Mouse (Mus musculus): ENCODE data around the gene Tmbim1. TPM values are rescaled to one million over a fixed set of nuclear protein-coding genes. Genes with fewer than 3 reads are reported as not detected.
A peak's percentile ranks its signal among the peaks of the same experiment; 100 is the strongest.
"Not testable (repeated sequence)": the region's sequence is repeated elsewhere in the genome, so short reads cannot be mapped to it uniquely, and the experiment has no call there.

Tmbim1 gene
- polyA plus RNA-seq, 1 experiment from 2014 or later = 3.7 TPM

GRCm38 (mm10) chr1:74294090-74294643, 11.3 kb downstream of the Tmbim1 start:
- Histone ChIP-seq H3K27me3 (replicated peaks; ENCODE audit: control insufficient read depth, insufficient read depth, low read length) (no peaks in the 10 kb centered on the region), H3K9ac (ENCODE audit: low read length) (no peak overlapping the region), H3K4me2 (ENCODE audit: low read length) (no peak overlapping the region), H3K27ac (ENCODE audit: low read depth, low read length) (no peak overlapping the region), H3K4me3 (ENCODE audit: low read depth, low read length) (no peak overlapping the region), H3K4me1 (ENCODE audit: control insufficient read depth, insufficient read depth, low read length) (peaks cover 14% of the 10 kb centered on the region), H3K36me3 (ENCODE audit: control insufficient read depth, insufficient read depth, low read length) (peaks cover 20% of the 10 kb centered on the region), H3K9me3 (replicated peaks; ENCODE audit: control insufficient read depth, low read length) (no peaks in the 10 kb centered on the region)
- DNase-seq (ENCODE audit: low spot score) = no peak
- ATAC-seq = no peak
- 89% methylated on average over 3 of the region's 3 CpGs for WGBS

GRCm38 (mm10) chr1:74293306-74293960, 12.0 kb downstream of the Tmbim1 start:
- no peaks in the 10 kb centered on the region for H3K9me3 ChIP-seq (replicated peaks; ENCODE audit: control insufficient read depth, low read length)
- no peak overlapping the region; the same call in 1 of the 2 replicates for H3K9ac ChIP-seq (ENCODE audit: low read length)
- H3K4me2 ChIP-seq (ENCODE audit: low read length) = no peak overlapping the region
- peaks cover 14% of the 10 kb centered on the region for H3K4me1 ChIP-seq (ENCODE audit: control insufficient read depth, insufficient read depth, low read length)
- DNase-seq (ENCODE audit: low spot score) (peak; percentile 20), ATAC-seq (no peak)
- no peak overlapping the region for H3K27ac ChIP-seq (ENCODE audit: low read depth, low read length)
- H3K36me3 ChIP-seq (ENCODE audit: control insufficient read depth, insufficient read depth, low read length) = peaks cover 26% of the 10 kb centered on the region
- H3K4me3 ChIP-seq (ENCODE audit: low read depth, low read length) = no peak overlapping the region
- no peaks in the 10 kb centered on the region for H3K27me3 ChIP-seq (replicated peaks; ENCODE audit: control insufficient read depth, insufficient read depth, low read length)
- 87% methylated on average over 8 of the region's 8 CpGs for WGBS

GRCm38 (mm10) chr1:74292331-74293020, 12.9 kb downstream of the Tmbim1 start:
- DNase-seq (ENCODE audit: low spot score) = no peak
- Histone ChIP-seq H3K9ac (ENCODE audit: low read length) (no peak overlapping the region), H3K4me1 (ENCODE audit: control insufficient read depth, insufficient read depth, low read length) (peaks cover 14% of the 10 kb centered on the region), H3K4me2 (ENCODE audit: low read length) (no peak overlapping the region), H3K9me3 (replicated peaks; ENCODE audit: control insufficient read depth, low read length) (no peaks in the 10 kb centered on the region), H3K27ac (ENCODE audit: low read depth, low read length) (no peak overlapping the region), H3K36me3 (ENCODE audit: control insufficient read depth, insufficient read depth, low read length) (peaks cover 33% of the 10 kb centered on the region), H3K4me3 (ENCODE audit: low read depth, low read length) (no peak overlapping the region), H3K27me3 (replicated peaks; ENCODE audit: control insufficient read depth, insufficient read depth, low read length) (no peaks in the 10 kb centered on the region)
- 85% methylated on average over 11 of the region's 11 CpGs for WGBS
- ATAC-seq = no peak

- peak; percentile 42 for DNase-seq (ENCODE audit: low spot score)
- Histone ChIP-seq H3K9me3 (replicated peaks; ENCODE audit: control insufficient read depth, low read length) (no peaks in the 10 kb centered on the region), H3K27me3 (replicated peaks; ENCODE audit: control insufficient read depth, insufficient read depth, low read length) (no peaks in the 10 kb centered on the region), H3K36me3 (ENCODE audit: control insufficient read depth, insufficient read depth, low read length) (peaks cover 28% of the 10 kb centered on the region), H3K4me2 (ENCODE audit: low read length) (no peak overlapping the region), H3K9ac (ENCODE audit: low read length) (no peak overlapping the region), H3K27ac (ENCODE audit: low read depth, low read length) (no peak overlapping the region), H3K4me3 (ENCODE audit: low read depth, low read length) (no peak overlapping the region), H3K4me1 (ENCODE audit: control insufficient read depth, insufficient read depth, low read length) (peaks cover 10% of the 10 kb centered on the region)
- WGBS = 80% methylated on average over 5 of the region's 5 CpGs
- no peak for ATAC-seq
These were observed 15.3 kb downstream of the Tmbim1 start for GRCm38 (mm10) chr1:74290141-74290540.

DNA sequence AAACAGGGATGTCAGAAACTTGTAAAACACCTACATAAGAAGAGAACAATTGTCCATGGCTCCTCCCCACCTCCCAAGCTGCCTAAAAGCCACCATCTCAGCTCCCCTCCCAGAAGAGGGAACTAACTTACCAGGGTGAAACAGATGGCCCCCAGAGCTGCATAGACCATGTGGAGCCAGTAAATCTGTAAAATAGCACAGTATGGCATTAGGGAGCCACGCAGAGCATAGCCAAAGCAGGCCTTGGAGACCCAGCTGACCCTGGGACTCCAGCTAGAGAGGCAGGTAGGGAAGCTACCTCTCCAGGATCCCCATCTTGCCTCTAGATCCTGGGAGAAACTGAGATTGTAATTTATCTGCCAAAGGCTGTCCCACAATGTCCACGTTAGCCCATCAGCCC, 15.7 kb downstream of the Tmbim1 start:
- Histone ChIP-seq H3K9ac (ENCODE audit: low read length) (no peak overlapping the region), H3K4me2 (ENCODE audit: low read length) (no peak overlapping the region), H3K4me3 (ENCODE audit: low read depth, low read length) (no peak overlapping the region), H3K27me3 (replicated peaks; ENCODE audit: control insufficient read depth, insufficient read depth, low read length) (no peaks in the 10 kb centered on the region), H3K4me1 (ENCODE audit: control insufficient read depth, insufficient read depth, low read length) (peaks cover 8% of the 10 kb centered on the region), H3K36me3 (ENCODE audit: control insufficient read depth, insufficient read depth, low read length) (peaks cover 28% of the 10 kb centered on the region), H3K9me3 (replicated peaks; ENCODE audit: control insufficient read depth, low read length) (no peaks in the 10 kb centered on the region), H3K27ac (ENCODE audit: low read depth, low read length) (no peak overlapping the region)
- 84% methylated on average over 2 of the region's 2 CpGs for whole genome bisulfite sequencing
- ATAC-seq = no peak
- no peak for DNase-seq (ENCODE audit: low spot score)

DNA sequence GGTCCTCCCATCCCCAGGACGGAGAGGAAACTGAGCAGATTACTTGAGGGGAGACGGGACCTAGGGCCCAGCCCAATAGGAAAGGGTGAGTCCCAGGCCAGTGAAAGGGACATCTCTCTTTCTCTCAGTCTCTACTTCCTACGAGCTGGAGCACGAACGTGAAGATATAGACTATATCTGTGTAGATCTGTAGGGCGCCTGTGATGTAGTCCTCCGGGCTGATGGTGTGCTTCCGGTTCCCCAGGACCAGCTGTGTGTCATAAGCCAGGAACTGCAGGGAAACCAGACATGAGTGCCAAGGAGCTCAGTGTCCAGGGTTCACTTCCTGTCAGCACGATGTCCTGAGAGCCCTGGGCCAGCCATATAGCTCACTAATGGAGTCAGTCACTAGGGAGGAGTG, 16.2 kb downstream of the Tmbim1 start:
- H3K27me3 ChIP-seq (replicated peaks; ENCODE audit: control insufficient read depth, insufficient read depth, low read length) = no peaks in the 10 kb centered on the region
- 88% methylated on average over 9 of the region's 9 CpGs for WGBS
- DNase-seq (ENCODE audit: low spot score) = no peak
- no peak overlapping the region for H3K9ac ChIP-seq (ENCODE audit: low read length)
- H3K9me3 ChIP-seq (replicated peaks; ENCODE audit: control insufficient read depth, low read length) = no peaks in the 10 kb centered on the region
- ATAC-seq = no peak
- peaks cover 8% of the 10 kb centered on the region for H3K4me1 ChIP-seq (ENCODE audit: control insufficient read depth, insufficient read depth, low read length)
- H3K4me3 ChIP-seq (ENCODE audit: low read depth, low read length) = no peak overlapping the region
- H3K27ac ChIP-seq (ENCODE audit: low read depth, low read length) = no peak overlapping the region
- peaks cover 28% of the 10 kb centered on the region for H3K36me3 ChIP-seq (ENCODE audit: control insufficient read depth, insufficient read depth, low read length)
- no peak overlapping the region for H3K4me2 ChIP-seq (ENCODE audit: low read length)

DNA sequence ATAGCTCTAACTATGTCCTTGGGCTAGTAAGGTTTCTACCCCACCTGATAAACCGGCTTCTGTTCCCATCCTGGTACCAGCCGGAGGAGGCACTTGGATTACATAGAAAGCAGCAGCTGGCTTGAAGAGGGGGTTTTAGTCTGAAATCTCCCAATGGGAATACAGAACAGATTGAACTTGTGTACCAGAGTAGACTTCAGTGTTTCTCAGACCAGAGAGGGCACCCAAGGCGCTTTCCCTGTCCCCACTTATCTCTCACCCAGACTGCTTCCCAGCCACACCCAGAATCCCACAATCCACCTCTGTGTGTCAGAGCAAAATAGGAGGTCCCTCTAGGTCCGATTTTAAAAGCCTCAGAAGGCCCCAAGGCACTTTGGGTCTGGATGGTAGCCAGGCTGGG, 17.1 kb downstream of the Tmbim1 start:
- peaks cover 12% of the 10 kb centered on the region for H3K4me1 ChIP-seq (ENCODE audit: control insufficient read depth, insufficient read depth, low read length)
- DNase-seq (ENCODE audit: low spot score) (no peak), ATAC-seq (no peak)
- no peak overlapping the region for H3K4me2 ChIP-seq (ENCODE audit: low read length)
- H3K9ac ChIP-seq (ENCODE audit: low read length) = no peak overlapping the region
- no peak overlapping the region for H3K4me3 ChIP-seq (ENCODE audit: low read depth, low read length)
- whole genome bisulfite sequencing = 81% methylated on average over 4 of the region's 4 CpGs
- H3K27ac ChIP-seq (ENCODE audit: low read depth, low read length) = no peak overlapping the region
- H3K36me3 ChIP-seq (ENCODE audit: control insufficient read depth, insufficient read depth, low read length) = peaks cover 28% of the 10 kb centered on the region
- H3K9me3 ChIP-seq (replicated peaks; ENCODE audit: control insufficient read depth, low read length) = no peaks in the 10 kb centered on the region
- no peaks in the 10 kb centered on the region for H3K27me3 ChIP-seq (replicated peaks; ENCODE audit: control insufficient read depth, insufficient read depth, low read length)

DNA sequence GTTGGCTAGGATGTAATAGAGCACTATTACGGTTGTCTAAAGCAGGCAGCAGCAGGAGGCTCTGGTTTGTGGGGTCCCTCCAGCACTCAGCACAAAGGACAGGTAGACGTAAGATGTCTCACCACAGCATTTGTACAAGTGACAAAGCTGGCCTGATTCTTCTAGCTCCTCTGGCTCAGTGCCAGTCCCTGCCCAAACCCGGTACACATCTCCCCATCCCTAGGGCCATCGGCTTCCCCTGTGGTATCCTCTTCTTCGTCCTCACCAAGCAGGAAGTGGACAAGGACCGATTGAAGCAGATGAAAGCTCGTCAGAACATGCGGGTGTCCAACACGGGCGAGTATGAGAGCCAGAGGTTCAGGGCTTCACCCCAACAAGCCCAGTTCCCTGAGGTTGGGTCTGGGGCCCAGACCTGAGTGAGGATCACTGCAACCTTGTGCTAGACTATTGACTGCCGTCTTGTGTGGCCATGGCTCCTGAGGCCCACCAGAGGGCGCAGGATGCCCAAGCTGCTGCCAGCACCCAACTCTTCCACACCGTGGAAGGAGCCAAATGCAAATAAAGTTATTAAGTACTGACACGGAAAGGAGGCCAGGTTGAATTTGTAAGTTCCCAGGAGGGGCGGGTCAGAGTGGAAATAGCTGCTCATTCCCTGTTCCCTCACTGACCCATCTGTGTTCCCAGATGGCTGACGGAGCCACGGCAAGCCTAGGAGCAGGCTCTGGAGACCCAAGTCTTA, 18.4 kb downstream of the Tmbim1 start:
- not testable (repeated sequence) for ATAC-seq; H3K9me3 ChIP-seq (replicated peaks; ENCODE audit: control insufficient read depth, low read length); H3K27ac ChIP-seq (ENCODE audit: low read depth, low read length); H3K27me3 ChIP-seq (replicated peaks; ENCODE audit: control insufficient read depth, insufficient read depth, low read length); H3K9ac ChIP-seq (ENCODE audit: low read length); H3K4me2 ChIP-seq (ENCODE audit: low read length); H3K4me3 ChIP-seq (ENCODE audit: low read depth, low read length)
- peak; percentile 17 for DNase-seq (ENCODE audit: low spot score)
- H3K4me1 ChIP-seq (ENCODE audit: control insufficient read depth, insufficient read depth, low read length) = peaks cover 15% of the 10 kb centered on the region
- WGBS = 64% methylated on average over 14 of the region's 17 CpGs
- peaks cover 38% of the 10 kb centered on the region for H3K36me3 ChIP-seq (ENCODE audit: control insufficient read depth, insufficient read depth, low read length)

Measured in forebrain, embryonic 14.5 days (tissue).